Mouse (Mus musculus): ENCODE measurements around the gene Vsir. TPM values are rescaled to one million over a fixed set of nuclear protein-coding genes. Genes with fewer than 3 reads are reported as not detected.

Gene Vsir
- polyA plus RNA-seq, 1 experiment: 97.9 TPM

DNA sequence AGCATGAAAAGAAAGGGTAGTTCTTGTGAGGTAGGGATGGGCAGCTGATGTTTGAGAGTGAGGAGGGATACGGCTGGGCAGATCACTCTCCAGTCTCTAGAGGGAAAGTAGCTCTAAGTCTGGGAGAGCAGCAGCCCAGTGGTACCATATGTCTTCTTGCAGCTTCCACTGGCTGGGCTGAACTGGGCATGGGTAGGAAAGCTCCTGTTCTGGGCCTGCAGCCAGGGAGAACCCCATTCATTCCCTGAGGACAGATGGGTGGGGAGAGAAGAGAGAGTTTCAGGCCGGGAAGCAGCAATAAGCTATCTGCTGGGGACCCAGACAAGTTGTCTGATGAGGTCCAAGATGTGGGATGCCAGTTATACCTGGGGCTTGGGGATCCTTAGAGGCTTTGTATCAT, 23.4 kb downstream of the Vsir start:
- peaks cover 43% of the 10 kb centered on the region for H3K4me1 ChIP-seq (ENCODE audit: control insufficient read depth, insufficient read depth, low read length)
- 76% methylated on average over 2 of the region's 2 CpGs for WGBS
- H3K27ac ChIP-seq (ENCODE audit: control insufficient read depth, insufficient read depth, low read depth, low read length, poor library complexity): peak overlapping the region; percentile 53
- H3K4me3 ChIP-seq (replicated peaks; ENCODE audit: control insufficient read depth, low read depth, low read length): no peak overlapping the region
- TF ChIP-seq CTCF (IDR thresholded peaks at IDR 0.05; ENCODE audit: control insufficient read depth, insufficient read depth, low read length) (no peak), POLR2A (IDR thresholded peaks at IDR 0.05; ENCODE audit: borderline replicate concordance, control insufficient read depth, low read depth, low read length) (no peak)

GRCm38 (mm10) chr10:60370601-60371061, 24.0 kb downstream of the Vsir start:
- TF ChIP-seq POLR2A (IDR thresholded peaks at IDR 0.05; ENCODE audit: borderline replicate concordance, control insufficient read depth, low read depth, low read length) (no peak), CTCF (IDR thresholded peaks at IDR 0.05; ENCODE audit: control insufficient read depth, insufficient read depth, low read length) (no peak)
- Histone ChIP-seq H3K4me1 (ENCODE audit: control insufficient read depth, insufficient read depth, low read length) (peaks cover 40% of the 10 kb centered on the region), H3K4me3 (replicated peaks; ENCODE audit: control insufficient read depth, low read depth, low read length) (no peak overlapping the region), H3K27ac (ENCODE audit: control insufficient read depth, insufficient read depth, low read depth, low read length, poor library complexity) (peak overlapping the region; percentile 53)
- WGBS: 6% methylated on average over 5 of the region's 5 CpGs

DNA sequence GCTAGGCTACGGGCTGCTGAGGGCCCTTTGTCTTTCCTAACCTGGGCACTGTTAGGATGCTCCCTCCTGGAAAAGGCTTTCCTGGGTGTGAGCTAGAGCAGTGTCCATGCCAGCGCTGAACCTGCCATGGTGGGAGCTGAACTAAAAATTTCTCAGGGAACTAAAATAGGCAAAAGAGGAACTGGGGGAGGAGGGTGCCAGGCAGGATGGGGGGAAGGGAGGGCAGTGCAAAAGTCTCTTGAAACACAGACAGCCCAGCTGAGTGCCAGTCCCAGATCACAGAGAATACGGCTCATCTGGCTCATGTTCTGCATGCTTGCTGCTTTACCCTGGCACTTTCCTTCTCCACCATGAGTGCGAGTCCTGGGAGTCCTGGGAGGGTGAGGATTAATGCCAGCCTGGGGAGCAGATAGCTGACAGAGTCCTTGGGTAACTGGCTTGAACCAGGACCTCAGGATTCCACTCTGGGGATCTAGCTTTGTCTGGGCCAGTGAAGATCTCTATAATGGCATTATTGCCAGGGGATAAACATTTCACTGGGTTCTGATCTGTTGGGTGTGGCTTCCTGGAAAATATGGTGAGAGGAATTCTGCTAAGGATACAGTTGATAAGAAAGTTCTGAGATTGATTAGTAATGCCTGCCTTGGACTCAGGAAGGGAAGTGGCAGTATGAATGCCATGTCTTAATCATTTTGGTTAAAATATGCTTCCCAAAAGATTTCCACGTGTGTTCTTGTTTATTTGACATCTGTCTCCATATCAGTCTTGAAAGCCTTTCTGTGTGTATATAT, 25.1 kb downstream of the Vsir start:
- TF ChIP-seq CTCF (IDR thresholded peaks at IDR 0.05; ENCODE audit: control insufficient read depth, insufficient read depth, low read length): no peak
- no peak for TF ChIP-seq POLR2A (IDR thresholded peaks at IDR 0.05; ENCODE audit: borderline replicate concordance, control insufficient read depth, low read depth, low read length)
- Histone ChIP-seq H3K4me1 (ENCODE audit: control insufficient read depth, insufficient read depth, low read length) (peaks cover 39% of the 10 kb centered on the region), H3K4me3 (replicated peaks; ENCODE audit: control insufficient read depth, low read depth, low read length) (peak overlapping the region; percentile 25), H3K27ac (ENCODE audit: control insufficient read depth, insufficient read depth, low read depth, low read length, poor library complexity) (peak overlapping the region; percentile 67)
- 7% methylated on average over 5 of the region's 5 CpGs for WGBS

DNA sequence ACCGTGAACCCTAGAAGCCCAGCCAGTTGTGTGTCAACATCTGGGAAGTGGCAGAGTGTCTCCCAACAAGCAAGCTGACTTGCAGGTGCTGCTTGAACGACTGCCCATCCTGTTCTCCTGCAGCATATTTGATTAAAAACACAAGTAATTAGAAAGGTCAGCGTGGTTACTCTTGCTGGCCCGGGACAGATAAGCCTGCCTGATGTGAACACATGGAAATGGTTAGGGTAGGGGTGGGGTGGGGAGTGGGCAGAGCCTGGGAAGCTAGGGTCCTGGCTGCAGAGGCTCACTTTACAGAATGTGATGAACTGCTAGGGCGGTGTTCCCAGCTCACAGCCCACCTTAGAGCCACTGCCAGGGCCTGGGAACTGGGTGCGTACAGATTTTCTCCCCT, 26.9 kb downstream of the Vsir start:
- H3K4me3 ChIP-seq (replicated peaks; ENCODE audit: control insufficient read depth, low read depth, low read length): no peak overlapping the region
- WGBS: 49% methylated on average over 6 of the region's 6 CpGs
- no peak overlapping the region for H3K27ac ChIP-seq (ENCODE audit: control insufficient read depth, insufficient read depth, low read depth, low read length, poor library complexity)
- H3K4me1 ChIP-seq (ENCODE audit: control insufficient read depth, insufficient read depth, low read length): peaks cover 30% of the 10 kb centered on the region
- TF ChIP-seq CTCF (IDR thresholded peaks at IDR 0.05; ENCODE audit: control insufficient read depth, insufficient read depth, low read length): no peak

- TF ChIP-seq CTCF (IDR thresholded peaks at IDR 0.05; ENCODE audit: control insufficient read depth, insufficient read depth, low read length) (0 out of 2 replicates have a peak, but pooled peaks have one; percentile 20), POLR2A (IDR thresholded peaks at IDR 0.05; ENCODE audit: borderline replicate concordance, control insufficient read depth, low read depth, low read length) (no peak)
- H3K4me3 ChIP-seq (replicated peaks; ENCODE audit: control insufficient read depth, low read depth, low read length): no peak overlapping the region
- peak overlapping the region; percentile 15; the same call in 1 of the 2 replicates for H3K27ac ChIP-seq (ENCODE audit: control insufficient read depth, insufficient read depth, low read depth, low read length, poor library complexity)
- H3K4me1 ChIP-seq (ENCODE audit: control insufficient read depth, insufficient read depth, low read length): peaks cover 27% of the 10 kb centered on the region
- 50% methylated on average over 8 of the region's 8 CpGs for WGBS
Observed at GRCm38 (mm10) chr10:60373937-60374578, 27.4 kb downstream of the Vsir start.

- 45% methylated on average over 16 of the region's 16 CpGs for WGBS
- peaks cover 18% of the 10 kb centered on the region for H3K4me1 ChIP-seq (ENCODE audit: control insufficient read depth, insufficient read depth, low read length)
- no peak overlapping the region for H3K4me3 ChIP-seq (replicated peaks; ENCODE audit: control insufficient read depth, low read depth, low read length)
- TF ChIP-seq CTCF (IDR thresholded peaks at IDR 0.05; ENCODE audit: control insufficient read depth, insufficient read depth, low read length) (no peak), POLR2A (IDR thresholded peaks at IDR 0.05; ENCODE audit: borderline replicate concordance, control insufficient read depth, low read depth, low read length) (no peak)
- no peak overlapping the region for H3K27ac ChIP-seq (ENCODE audit: control insufficient read depth, insufficient read depth, low read depth, low read length, poor library complexity)
Observed at GRCm38 (mm10) chr10:60376704-60377103, 30.1 kb downstream of the Vsir start.

DNA sequence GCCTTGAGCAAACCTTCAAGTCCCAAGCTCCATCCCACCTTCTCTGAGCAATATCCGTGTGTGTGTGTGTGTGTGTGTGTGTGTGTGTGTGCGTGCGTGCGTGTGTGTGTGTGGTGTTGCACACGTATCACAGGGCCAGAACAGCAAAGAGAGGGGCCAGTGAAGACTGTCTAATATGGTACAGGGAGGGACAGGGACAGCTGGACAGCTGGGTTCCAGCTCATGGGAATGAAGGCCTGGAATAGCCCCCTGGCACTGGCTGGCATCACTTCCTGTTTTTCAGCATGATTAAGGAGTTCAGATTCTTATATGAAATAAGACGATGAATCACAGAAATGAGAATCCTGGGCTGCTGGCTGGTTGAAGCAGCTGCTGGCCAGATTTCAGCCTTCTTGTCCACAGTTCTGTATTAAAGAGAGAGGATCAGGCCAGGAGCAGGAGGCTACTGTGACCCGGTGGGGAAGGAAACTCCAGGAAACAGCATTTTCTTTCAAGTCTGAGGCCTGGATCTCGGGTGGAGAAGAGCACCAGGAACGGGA, 32.8 kb downstream of the Vsir start:
- peak overlapping the region; percentile 26; the same call in 1 of the 2 replicates for H3K27ac ChIP-seq (ENCODE audit: control insufficient read depth, insufficient read depth, low read depth, low read length, poor library complexity)
- no peak for TF ChIP-seq POLR2A (IDR thresholded peaks at IDR 0.05; ENCODE audit: borderline replicate concordance, control insufficient read depth, low read depth, low read length)
- no peak for TF ChIP-seq CTCF (IDR thresholded peaks at IDR 0.05; ENCODE audit: control insufficient read depth, insufficient read depth, low read length)
- WGBS: 66% methylated on average over 9 of the region's 9 CpGs
- H3K4me1 ChIP-seq (ENCODE audit: control insufficient read depth, insufficient read depth, low read length): peaks cover 12% of the 10 kb centered on the region
- no peak overlapping the region for H3K4me3 ChIP-seq (replicated peaks; ENCODE audit: control insufficient read depth, low read depth, low read length)

DNA sequence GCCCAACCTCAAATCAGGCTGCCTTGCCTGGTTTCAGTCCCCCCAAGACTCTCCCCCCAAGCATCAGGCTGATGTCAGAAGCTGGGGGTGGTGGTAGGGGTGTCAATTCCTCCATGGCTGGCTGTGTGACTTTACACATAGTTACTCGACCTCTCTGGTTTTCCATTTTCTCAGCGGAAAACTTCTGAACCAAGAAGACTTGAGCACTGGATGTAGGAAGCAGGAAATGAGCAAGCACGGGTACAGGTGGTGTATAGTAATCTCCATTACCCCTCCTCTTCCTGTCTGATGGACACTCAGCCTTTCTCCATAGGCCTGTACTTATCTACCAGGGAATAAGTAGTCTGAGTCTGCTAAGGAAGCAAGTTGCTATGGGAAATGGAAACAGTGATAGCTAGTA, 33.6 kb downstream of the Vsir start:
- WGBS: 40% methylated on average over 3 of the region's 3 CpGs
- Histone ChIP-seq H3K27ac (ENCODE audit: control insufficient read depth, insufficient read depth, low read depth, low read length, poor library complexity) (peak overlapping the region; percentile 26), H3K4me1 (ENCODE audit: control insufficient read depth, insufficient read depth, low read length) (peaks cover 8% of the 10 kb centered on the region), H3K4me3 (replicated peaks; ENCODE audit: control insufficient read depth, low read depth, low read length) (no peak overlapping the region)
- TF ChIP-seq CTCF (IDR thresholded peaks at IDR 0.05; ENCODE audit: control insufficient read depth, insufficient read depth, low read length): no peak
- TF ChIP-seq POLR2A (IDR thresholded peaks at IDR 0.05; ENCODE audit: borderline replicate concordance, control insufficient read depth, low read depth, low read length): no peak

Data from bone marrow, adult 2 months (tissue).